Comparison of ENCODE assay signal across 1 mouse cellular context in the genomic region with DNA sequence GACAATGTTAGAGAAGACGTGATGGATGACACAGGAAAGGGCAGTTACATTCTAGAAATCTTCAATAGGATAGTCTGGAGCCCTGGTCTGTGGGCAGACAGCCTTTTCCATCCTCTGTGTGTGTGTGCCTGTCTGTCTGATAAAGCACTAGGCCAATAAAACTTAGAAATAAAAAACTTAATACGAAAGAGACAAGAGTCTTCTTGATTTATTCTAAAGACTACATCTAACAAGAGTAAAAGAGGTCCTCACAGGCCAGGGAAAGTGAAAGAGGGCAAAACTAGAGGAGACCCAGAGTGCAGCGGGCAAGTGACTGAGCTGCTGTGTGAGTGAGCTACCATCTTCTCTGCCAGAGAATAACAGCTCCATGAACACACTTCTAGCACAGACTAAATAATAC.
TF ChIP-seq lines count a peak whose summit lies in the region.

No protein-coding gene starts in this region.

TF ChIP-seq in MEL, 35 proteins besides CTCF, POLR2A, EP300 and RAD21 (continued from another document):
- TF ChIP-seq NRF1 (IDR thresholded peaks at IDR 0.05; ENCODE audit: insufficient read depth, low read depth, low read length, poor library complexity, severe bottlenecking) (no peak), KAT2A (conservative IDR thresholded peaks at IDR 0.05; ENCODE audit: low read depth, low read length) (no peak), TAL1 (IDR thresholded peaks at IDR 0.05; ENCODE audit: low read length) (no peak), MYC (IDR thresholded peaks at IDR 0.05; ENCODE audit: low read depth, low read length) (no peak), ZNF384 (IDR thresholded peaks at IDR 0.05; ENCODE audit: low read depth, low read length) (no peak), POLR2AphosphoS2 (IDR thresholded peaks at IDR 0.05; ENCODE audit: low read length) (no peak), JUND (IDR thresholded peaks at IDR 0.05; ENCODE audit: low read depth, low read length) (no peak), ZMIZ1 (IDR thresholded peaks at IDR 0.05; ENCODE audit: low read depth, low read length) (no peak), ETS1 (IDR thresholded peaks at IDR 0.05; ENCODE audit: low read depth, low read length) (no peak), GATA1 (IDR thresholded peaks at IDR 0.05; ENCODE audit: low read depth, low read length) (no peak), GABPA (IDR thresholded peaks at IDR 0.05; ENCODE audit: low read depth, low read length) (no peak), HCFC1 (IDR thresholded peaks at IDR 0.05; ENCODE audit: low read depth, low read length) (no peak), MAFK (IDR thresholded peaks at IDR 0.05; ENCODE audit: borderline replicate concordance, low read depth, low read length) (no peak)
